Mouse (Mus musculus) bone marrow, adult 2 months (tissue): ENCODE measurements around the gene Aasdh. TPM values are rescaled to one million over a fixed set of nuclear protein-coding genes. Genes with fewer than 3 reads are reported as not detected.
A peak's percentile ranks its signal among the peaks of the same experiment; 100 is the strongest.

ENCODE experiments used
- H3K27ac ChIP-seq: fragments of 200-500 bp; 2 replicates; pipeline ENCODE4 v1.5.1; 2012; ENCODE audit warnings: low read depth, mild to moderate bottlenecking, control low read depth, inconsistent platforms, low read length; ENCODE audit not compliant: control insufficient read depth, poor library complexity, insufficient read depth
- H3K4me1 ChIP-seq: fragments of 200-500 bp; 2 replicates; pipeline ENCODE4 v1.6.1; 2011; ENCODE audit warnings: low read length; ENCODE audit not compliant: control insufficient read depth, insufficient read depth
- H3K4me3 ChIP-seq: fragments of 200-500 bp; replicated peaks from 2 replicates; pipeline ENCODE3; 2011; ENCODE audit warnings: mild to moderate bottlenecking, low read depth, low read length, control low read depth; ENCODE audit not compliant: control insufficient read depth
- CTCF ChIP-seq: fragments of 200-500 bp; IDR thresholded peaks from 2 replicates; pipeline ENCODE4 v1.5.1; 2011; ENCODE audit warnings: low read length, control low read depth; ENCODE audit not compliant: control insufficient read depth, insufficient read depth
- POLR2A ChIP-seq: fragments of 200-500 bp; IDR thresholded peaks from 2 replicates; pipeline ENCODE4 v1.6.1; 2011; ENCODE audit warnings: low read depth, mild to moderate bottlenecking, control low read depth, low read length, borderline replicate concordance; ENCODE audit not compliant: control insufficient read depth
- WGBS: fragments of 180-500 bp; shearing (Covaris S2); methylation state at CpG from one replicate; pipeline ENCODE4 v1.1.7; 2018; 5-methylcytosine and 5-hydroxymethylcytosine counted together
- polyA plus RNA-seq: library from polyadenylated mRNA; stranded (reverse); fragments of >200 nt; gene quantifications from 2 replicates; pipeline ENCODE4 v1.2.4, GENCODE M21; 2011; ENCODE audit warnings: low replicate concordance; ENCODE audit not compliant: missing spikeins, insufficient read depth, insufficient read length

Gene Aasdh
- polyA plus RNA-seq, 1 experiment = 16.5 TPM

DNA sequence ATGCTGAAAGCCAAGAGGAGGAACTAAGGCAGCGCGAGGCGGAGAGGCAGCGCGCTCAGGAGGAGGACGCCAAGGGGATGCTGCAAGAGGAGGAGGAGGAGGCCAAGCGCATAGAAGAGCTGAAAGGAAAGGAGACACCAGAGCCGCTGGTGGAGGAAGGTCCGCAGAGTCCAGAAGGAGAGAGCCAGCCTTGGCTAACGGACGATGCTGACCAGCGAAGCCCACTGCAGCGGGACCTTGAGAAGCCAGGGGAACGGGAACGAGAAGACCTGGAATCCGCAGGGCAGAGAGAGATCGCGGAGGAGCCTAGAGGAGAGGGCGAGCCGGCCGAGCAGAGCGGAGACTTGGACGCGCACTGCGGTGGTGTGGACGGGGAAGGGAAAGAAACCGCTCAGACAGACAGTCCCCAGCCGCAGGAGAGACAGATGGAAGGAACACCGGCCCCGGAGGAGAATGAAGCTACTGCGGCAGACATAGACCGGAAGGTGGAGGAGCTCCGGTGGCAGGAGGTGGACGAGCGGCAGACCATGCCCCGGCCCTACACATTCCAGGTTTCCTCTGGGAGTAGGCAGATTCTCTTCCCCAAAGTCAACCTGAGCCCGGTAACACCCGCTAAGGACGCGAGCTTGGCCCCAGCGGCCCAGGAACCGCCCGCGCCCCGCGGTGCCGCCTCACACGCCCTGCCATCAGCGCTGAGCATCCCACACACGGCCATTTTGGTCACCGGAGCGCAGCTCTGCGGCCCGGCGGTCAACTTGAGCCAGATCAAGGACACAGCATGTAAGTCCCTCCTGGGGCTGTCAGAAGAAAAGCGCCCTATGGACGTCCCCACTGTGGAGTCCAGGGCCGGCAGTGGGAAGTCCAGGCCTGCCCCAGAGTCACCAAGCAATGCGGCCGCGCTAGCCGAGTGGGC, 48.0 kb downstream of the Aasdh start:
- 45% methylated on average over 62 of the region's 62 CpGs for WGBS
- no peak for TF ChIP-seq CTCF
- TF ChIP-seq POLR2A = no peak

DNA sequence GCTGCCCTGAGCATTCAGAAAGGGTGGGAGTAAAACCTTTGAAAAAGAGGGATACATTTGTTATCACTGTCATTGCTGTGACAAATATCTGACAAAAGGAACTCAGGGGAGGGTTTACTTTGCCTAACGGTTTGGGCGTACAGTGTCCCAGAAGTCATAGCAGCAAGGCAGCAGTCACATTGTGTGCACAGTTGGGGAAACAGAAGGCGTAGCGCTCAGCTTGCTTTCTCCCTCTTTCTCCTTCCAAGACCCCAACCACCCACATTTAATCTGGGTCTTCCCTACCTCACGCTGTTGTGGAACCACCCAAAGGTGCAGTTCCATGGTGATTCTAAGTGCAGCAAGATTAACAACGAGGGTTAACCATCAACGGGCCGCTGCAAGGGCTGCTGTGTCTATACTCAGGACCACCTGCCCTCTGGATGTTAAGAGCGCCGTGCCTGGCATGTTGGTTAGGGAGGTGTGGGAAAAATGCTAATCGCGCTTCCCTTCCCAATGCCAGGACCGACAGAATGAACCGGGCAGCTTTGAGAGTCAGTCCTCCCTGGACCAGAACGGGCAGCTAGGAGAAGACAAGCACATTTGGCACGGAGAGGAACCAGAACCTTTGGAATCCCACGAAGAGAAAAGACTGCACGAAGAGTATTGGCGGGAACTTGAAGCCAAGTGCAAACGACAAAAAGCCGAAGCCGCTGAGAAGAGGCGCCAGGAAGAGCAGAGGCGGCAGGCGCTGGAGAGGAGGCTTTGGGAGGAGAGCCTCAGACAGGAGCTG, 49.3 kb downstream of the Aasdh start:
- H3K4me1 ChIP-seq = no peaks in the 10 kb centered on the region
- no peak overlapping the region for H3K27ac ChIP-seq
- no peak for TF ChIP-seq POLR2A
- no peak for TF ChIP-seq CTCF
- H3K4me3 ChIP-seq = no peak overlapping the region
- WGBS = 65% methylated on average over 25 of the region's 25 CpGs

More for the DNA sequence above, 48.0 kb downstream of the Aasdh start:
- Histone ChIP-seq H3K27ac (no peak overlapping the region), H3K4me3 (no peak overlapping the region), H3K4me1 (no peaks in the 10 kb centered on the region)

GRCm38 (mm10) chr5:76853549-76853948, 51.8 kb downstream of the Aasdh start:
- no peak for TF ChIP-seq POLR2A
- peak; percentile 95 for TF ChIP-seq CTCF
- Histone ChIP-seq H3K27ac (no peak overlapping the region), H3K4me3 (no peak overlapping the region), H3K4me1 (no peaks in the 10 kb centered on the region)
- WGBS = 11% methylated on average over 10 of the region's 10 CpGs

DNA sequence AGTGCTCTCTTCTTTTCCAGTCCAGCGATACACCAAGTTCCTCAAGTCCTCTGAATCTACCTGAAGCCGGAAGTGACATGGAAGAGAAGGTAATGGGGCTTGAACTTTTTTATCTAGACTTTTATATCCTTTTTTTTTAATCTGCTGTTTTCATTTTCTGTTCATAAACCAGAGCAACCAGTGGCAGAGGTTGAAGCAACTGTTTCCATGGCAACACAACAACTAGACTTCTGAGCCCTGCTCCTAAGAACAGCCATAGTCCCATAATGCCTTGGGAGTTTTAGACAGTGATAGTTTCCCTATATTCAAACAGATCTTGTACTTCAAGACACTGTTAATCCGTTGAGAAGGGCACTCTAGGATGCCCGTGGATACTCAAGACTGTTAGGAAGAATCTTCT, 54.0 kb downstream of the Aasdh start:
- Histone ChIP-seq H3K27ac (no peak overlapping the region), H3K4me1 (no peaks in the 10 kb centered on the region), H3K4me3 (no peak overlapping the region)
- TF ChIP-seq POLR2A (no peak), CTCF (no peak)
- 61% methylated on average over 4 of the region's 4 CpGs for WGBS

- no peak for TF ChIP-seq CTCF
- TF ChIP-seq POLR2A = no peak
These were observed 58.2 kb downstream of the Aasdh start for GRCm38 (mm10) chr5:76847106-76847505.

GRCm38 (mm10) chr5:76844618-76845186, 60.6 kb downstream of the Aasdh start:
- H3K4me3 ChIP-seq = no peak overlapping the region
- no peak for TF ChIP-seq POLR2A
- TF ChIP-seq CTCF = no peak
- no peak overlapping the region for H3K27ac ChIP-seq
- WGBS = 95% methylated on average over 14 of the region's 14 CpGs
- no peaks in the 10 kb centered on the region; the same call in none of the 2 replicates for H3K4me1 ChIP-seq

More at GRCm38 (mm10) chr5:76847106-76847505, 58.2 kb downstream of the Aasdh start:
- no peak overlapping the region for H3K27ac ChIP-seq
- no peaks in the 10 kb centered on the region; the same call in 1 of the 2 replicates for H3K4me1 ChIP-seq
- no peak overlapping the region for H3K4me3 ChIP-seq
- WGBS = 79% methylated on average over 6 of the region's 6 CpGs

DNA sequence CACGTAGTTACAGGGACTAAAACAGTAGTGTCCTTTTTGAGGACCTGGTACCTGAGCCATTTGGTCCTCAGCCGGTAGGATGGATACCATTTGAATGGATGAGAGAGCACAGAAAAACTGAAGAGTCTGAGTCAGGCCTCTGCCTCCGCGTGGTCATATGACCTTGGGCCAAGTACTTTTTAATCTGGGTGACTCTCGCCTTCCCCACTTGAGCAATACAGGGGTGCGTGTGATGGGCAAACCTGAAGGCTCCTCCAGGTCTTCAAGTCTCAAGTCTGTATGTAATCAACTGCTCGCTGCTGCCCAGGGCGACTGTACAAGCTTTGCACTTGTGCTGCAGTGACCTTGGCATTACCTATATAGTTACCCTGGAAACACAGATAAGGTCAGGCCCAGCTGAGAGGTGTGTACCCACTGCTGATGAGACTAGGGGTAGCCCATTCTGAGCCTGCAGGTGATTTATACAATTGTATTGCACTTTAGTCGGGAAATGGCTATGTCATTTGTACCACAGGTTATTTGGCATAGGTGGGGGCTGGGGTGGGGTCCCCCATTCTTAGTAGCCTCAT, 61.4 kb downstream of the Aasdh start:
- Histone ChIP-seq H3K27ac (no peak overlapping the region), H3K4me1 (no peaks in the 10 kb centered on the region; the same call in none of the 2 replicates), H3K4me3 (no peak overlapping the region)
- TF ChIP-seq CTCF (no peak), POLR2A (no peak)
- WGBS = 86% methylated on average over 9 of the region's 9 CpGs
